Mouse (Mus musculus) liver, embryonic 16.5 days (tissue): ENCODE data around the gene Dvl2. TPM values are rescaled to one million over a fixed set of nuclear protein-coding genes. Genes with fewer than 3 reads are reported as not detected.
A peak's percentile ranks its signal among the peaks of the same experiment; 100 is the strongest.
"Not testable (repeated sequence)": the region's sequence is repeated elsewhere in the genome, so short reads cannot be mapped to it uniquely, and the experiment has no call there.

Experiments used
- ATAC-seq: fragments of 200-750 bp; cut with Nextera tagmentation; 2 replicates; pipeline ENCODE4 v1.8.0; 2017; ENCODE audit warnings: low read depth, mild to moderate bottlenecking, moderate number of reproducible peaks, moderate library complexity
- H3K27ac ChIP-seq: fragments of 300-500 bp; sonication (generic); 2 replicates; pipeline ENCODE4 v1.5.1; 2014; ENCODE audit warnings: mild to moderate bottlenecking, low read length
- H3K27me3 ChIP-seq: fragments of 300-500 bp; sonication (generic); 2 replicates; pipeline ENCODE4 v1.6.1; 2014; ENCODE audit warnings: low read depth, low read length, mixed read lengths; ENCODE audit not compliant: control insufficient read depth, insufficient read depth
- H3K36me3 ChIP-seq: fragments of 300-500 bp; sonication (generic); 2 replicates; pipeline ENCODE4 v1.6.1; 2014; ENCODE audit warnings: mild to moderate bottlenecking; ENCODE audit not compliant: control insufficient read depth, insufficient read depth
- H3K4me1 ChIP-seq: fragments of 300-500 bp; sonication (generic); 2 replicates; pipeline ENCODE4 v1.6.1; 2014; ENCODE audit warnings: low read depth, low read length, mixed read lengths; ENCODE audit not compliant: control insufficient read depth
- H3K4me2 ChIP-seq: fragments of 300-500 bp; sonication (generic); 2 replicates; pipeline ENCODE4 v1.6.1; 2014; ENCODE audit warnings: low read depth, low read length, mixed read lengths
- H3K4me3 ChIP-seq: fragments of 300-500 bp; sonication (generic); 2 replicates; pipeline ENCODE4 v1.5.1; 2014; ENCODE audit warnings: low read depth, mild to moderate bottlenecking, low read length
- H3K9ac ChIP-seq: fragments of 300-500 bp; sonication (generic); 2 replicates; pipeline ENCODE4 v1.6.1; 2014; ENCODE audit warnings: low read depth, low read length
- H3K9me3 ChIP-seq: fragments of 300-500 bp; sonication (generic); replicated peaks from 2 replicates; pipeline ENCODE4 v1.6.1; 2016; ENCODE audit warnings: low read length; ENCODE audit not compliant: control insufficient read depth
- WGBS: fragments of 180-500 bp; shearing (Covaris S2); extraction: QIAGEN DNeasy Blood & Tissue Kit; methylation state at CpG from one replicate; pipeline ENCODE4 v1.1.7; 2014; ENCODE audit not compliant: insufficient replicate concordance; 5-methylcytosine and 5-hydroxymethylcytosine counted together
- polyA plus RNA-seq: library from polyadenylated mRNA; unstranded; fragments of >200 nt; fragmentation: Nextera tagmentation; extraction: Ambion mirVana; gene quantifications from 2 replicates; pipeline ENCODE4 v1.2.1, GENCODE M21; 2015

Dvl2 gene
- polyA plus RNA-seq: 4.4 and 5.1 TPM in 2 replicates

DNA sequence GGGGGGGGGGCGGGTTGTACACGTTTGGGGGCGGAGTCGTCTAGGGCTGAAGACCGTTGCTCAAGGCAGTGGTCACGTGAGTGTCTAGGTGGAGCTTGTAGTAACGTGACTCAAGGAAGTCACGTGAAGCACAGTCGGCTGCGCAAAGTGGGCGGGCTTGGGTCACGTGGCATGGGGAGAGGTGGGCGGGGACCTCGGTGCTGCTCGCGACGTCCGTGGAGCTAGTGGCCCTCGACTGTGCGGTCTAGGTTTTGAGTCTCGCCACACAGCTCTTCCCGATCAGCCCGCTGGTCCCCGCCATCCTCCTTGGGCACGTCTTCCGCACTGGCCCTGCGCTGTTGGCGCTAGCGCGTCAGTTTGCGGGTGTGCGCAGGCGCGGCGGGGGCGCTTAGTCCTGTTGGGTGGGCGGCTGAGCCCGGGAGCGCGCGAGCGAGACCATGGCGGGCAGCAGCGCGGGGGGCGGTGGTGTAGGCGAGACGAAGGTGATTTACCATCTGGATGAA lies at the start of gene Dvl2:
Gene Dvl2 (plus strand): TSS at position 200 of the 503 bp plus-strand sequence.
- H3K4me2 ChIP-seq: peak within 1 kb of the TSS; percentile 100
- H3K9ac ChIP-seq: peak within 1 kb of the TSS; percentile 76
- H3K27ac ChIP-seq: peak within 1 kb of the TSS; percentile 83
- H3K36me3 ChIP-seq: peaks cover 20% of the 10 kb centered on the region
- H3K27me3 ChIP-seq: no peaks in the 10 kb centered on the region
- peak; percentile 19 for ATAC-seq
- WGBS: under 1% methylated on average over 48 of the region's 48 CpGs
- no peaks in the 10 kb centered on the region for H3K9me3 ChIP-seq
- H3K4me3 ChIP-seq: peak within 1 kb of the TSS; percentile 76
- peaks cover 40% of the 10 kb centered on the region for H3K4me1 ChIP-seq

DNA sequence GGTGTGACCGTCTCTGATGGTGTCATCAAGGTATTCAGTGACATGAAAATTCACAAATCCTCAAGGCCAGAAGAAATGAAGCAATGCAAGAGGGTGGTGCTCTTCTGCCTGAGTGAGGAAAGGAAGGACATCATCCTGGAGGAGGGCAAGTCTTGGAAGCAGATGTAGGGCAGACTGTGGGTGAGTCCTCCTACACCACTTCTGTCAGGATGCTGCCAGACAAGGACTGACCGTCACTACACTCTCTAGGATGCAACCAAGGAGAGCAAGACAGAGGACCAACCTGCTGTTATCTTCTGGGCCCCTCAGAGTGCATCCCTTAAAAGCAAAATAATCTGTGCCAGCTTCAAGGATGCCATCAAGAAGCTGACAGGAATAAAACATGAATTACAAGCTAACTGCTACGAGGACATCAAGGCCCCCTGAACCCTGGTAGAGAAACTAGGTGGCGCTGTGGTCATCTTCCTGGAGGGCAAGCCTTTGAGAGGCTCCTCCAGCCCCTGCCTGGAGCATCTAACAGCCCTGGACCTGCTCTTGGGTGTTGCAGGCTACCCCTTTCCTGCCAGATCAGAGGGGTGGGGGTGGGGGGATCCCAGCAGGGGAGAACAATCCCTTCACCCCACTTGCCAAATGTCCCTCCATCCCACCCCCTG lies 49.5 kb upstream of the Dvl2 start:
- H3K27me3 ChIP-seq: peaks cover 2% of the 10 kb centered on the region; the same call in 1 of the 2 replicates
- 35% methylated on average over 4 of the region's 4 CpGs for WGBS
- H3K27ac ChIP-seq: no peak overlapping the region
- H3K9me3 ChIP-seq: no peaks in the 10 kb centered on the region
- H3K4me2 ChIP-seq: no peak overlapping the region
- no peak overlapping the region for H3K9ac ChIP-seq
- H3K36me3 ChIP-seq: no peaks in the 10 kb centered on the region
- ATAC-seq: no peak
- peaks cover 19% of the 10 kb centered on the region for H3K4me1 ChIP-seq
- no peak overlapping the region for H3K4me3 ChIP-seq

DNA sequence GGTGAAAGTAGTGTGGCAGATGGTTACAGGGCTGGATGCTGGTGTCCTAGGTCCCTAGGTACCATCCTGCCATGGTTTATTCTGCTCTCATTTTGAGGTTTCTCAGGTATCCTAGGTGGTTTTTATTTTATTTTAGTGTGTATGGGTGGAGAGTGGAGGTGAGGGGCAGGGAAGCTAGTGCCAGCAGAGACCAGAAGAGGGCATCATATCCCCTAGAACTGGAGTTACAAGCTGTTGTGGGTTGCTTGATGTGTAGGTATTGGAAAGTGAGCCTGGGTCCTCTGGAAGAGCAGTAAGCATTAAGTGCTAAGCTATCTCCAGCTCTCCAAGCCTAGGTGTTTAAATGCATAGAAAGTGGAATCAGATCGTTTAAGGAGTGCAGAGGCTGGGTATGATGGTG lies 48.1 kb upstream of the Dvl2 start:
- H3K4me1 ChIP-seq: peaks cover 16% of the 10 kb centered on the region
- H3K27ac ChIP-seq: no peak overlapping the region
- no peak overlapping the region for H3K4me2 ChIP-seq
- no peaks in the 10 kb centered on the region for H3K36me3 ChIP-seq
- WGBS: 31% methylated on average over 1 of the region's 1 CpGs
- H3K4me3 ChIP-seq: no peak overlapping the region
- H3K9me3 ChIP-seq: no peaks in the 10 kb centered on the region
- no peak overlapping the region for H3K9ac ChIP-seq
- peaks cover 2% of the 10 kb centered on the region; the same call in 1 of the 2 replicates for H3K27me3 ChIP-seq
- ATAC-seq: no peak

- no peak for ATAC-seq
- 32% methylated on average over 11 of the region's 11 CpGs for WGBS
- Histone ChIP-seq H3K9ac (no peak overlapping the region), H3K4me2 (no peak overlapping the region), H3K9me3 (no peaks in the 10 kb centered on the region), H3K4me1 (peaks cover 8% of the 10 kb centered on the region), H3K27ac (no peak overlapping the region), H3K27me3 (peaks cover 2% of the 10 kb centered on the region; the same call in 1 of the 2 replicates), H3K4me3 (no peak overlapping the region), H3K36me3 (no peaks in the 10 kb centered on the region)
These were observed 47.0 kb upstream of the Dvl2 start for GRCm38 (mm10) chr11:69953267-69953915.

- not testable (repeated sequence) for H3K4me3 ChIP-seq, H3K9me3 ChIP-seq, H3K27ac ChIP-seq, H3K27me3 ChIP-seq, H3K36me3 ChIP-seq, H3K9ac ChIP-seq, H3K4me2 ChIP-seq, ATAC-seq, H3K4me1 ChIP-seq
- 64% methylated on average over 4 of the region's 4 CpGs for WGBS
These were observed 44.8 kb upstream of the Dvl2 start for GRCm38 (mm10) chr11:69955618-69956017.

DNA sequence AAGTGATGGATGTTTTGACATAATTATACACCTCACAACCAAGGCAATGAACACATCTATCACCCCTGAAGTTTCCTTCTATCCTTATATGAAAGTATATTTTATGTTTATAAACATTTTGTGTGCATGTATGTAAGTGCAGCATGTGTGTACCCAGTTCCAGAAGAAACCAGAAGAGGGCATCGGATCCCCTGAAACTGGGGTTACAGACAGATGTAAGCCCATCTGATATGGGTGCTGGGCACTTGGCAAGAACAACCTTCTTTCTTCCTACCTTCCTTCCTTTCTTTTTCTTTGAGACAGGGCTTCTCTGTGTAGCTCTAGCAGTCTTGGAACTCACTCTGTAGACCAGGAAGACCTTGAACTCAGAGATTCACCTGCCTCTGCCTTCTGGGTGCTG lies 44.2 kb upstream of the Dvl2 start:
- Histone ChIP-seq H3K4me3 (no peak overlapping the region), H3K27me3 (peaks cover 4% of the 10 kb centered on the region; the same call in 1 of the 2 replicates), H3K27ac (no peak overlapping the region), H3K4me2 (no peak overlapping the region), H3K9ac (no peak overlapping the region), H3K36me3 (no peaks in the 10 kb centered on the region), H3K4me1 (no peaks in the 10 kb centered on the region), H3K9me3 (no peaks in the 10 kb centered on the region)
- no peak for ATAC-seq
- WGBS: 52% methylated on average over 1 of the region's 1 CpGs

GRCm38 (mm10) chr11:69960616-69961015 lies 39.8 kb upstream of the Dvl2 start:
- no peaks in the 10 kb centered on the region for H3K9me3 ChIP-seq
- no peak overlapping the region for H3K4me3 ChIP-seq
- H3K4me2 ChIP-seq: no peak overlapping the region
- ATAC-seq: no peak
- peaks cover 4% of the 10 kb centered on the region for H3K4me1 ChIP-seq
- H3K36me3 ChIP-seq: no peaks in the 10 kb centered on the region
- H3K9ac ChIP-seq: no peak overlapping the region
- H3K27me3 ChIP-seq: peaks cover 41% of the 10 kb centered on the region
- no peak overlapping the region for H3K27ac ChIP-seq
- WGBS: 33% methylated on average over 5 of the region's 5 CpGs

DNA sequence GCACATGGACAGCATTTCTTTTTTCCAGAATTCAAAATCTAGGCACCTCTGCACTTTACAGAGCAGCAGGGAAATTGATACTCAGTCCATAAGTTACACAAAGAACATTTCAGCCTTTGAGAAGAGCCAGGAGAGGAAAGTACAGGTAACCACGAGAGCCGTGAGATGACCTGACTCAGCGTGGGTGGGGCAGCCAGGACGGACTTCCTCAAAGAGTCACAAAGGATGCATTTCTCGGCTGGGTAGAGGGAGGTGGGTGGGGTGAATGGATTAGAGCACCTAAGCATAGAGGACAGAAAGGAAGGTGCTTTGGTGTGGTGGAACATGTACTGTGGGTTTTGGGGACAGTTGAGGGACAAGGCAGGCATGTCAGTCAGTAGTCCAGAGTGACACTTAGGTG lies 38.6 kb upstream of the Dvl2 start:
- Histone ChIP-seq H3K36me3 (no peaks in the 10 kb centered on the region), H3K9ac (no peak overlapping the region), H3K27me3 (peaks cover 54% of the 10 kb centered on the region), H3K9me3 (no peaks in the 10 kb centered on the region), H3K4me3 (no peak overlapping the region), H3K27ac (no peak overlapping the region), H3K4me2 (no peak overlapping the region), H3K4me1 (peaks cover 13% of the 10 kb centered on the region)
- WGBS: 7% methylated on average over 5 of the region's 5 CpGs
- no peak for ATAC-seq

GRCm38 (mm10) chr11:69964650-69965270 lies 35.6 kb upstream of the Dvl2 start, which contains the start of gene Cldn7:
Cldn7 (plus strand) TSS chr11:69964779.
- peak within 1 kb of the TSS; percentile 34; the same call in 1 of the 2 replicates for H3K4me3 ChIP-seq
- H3K27me3 ChIP-seq: peaks cover 62% of the 10 kb centered on the region
- no peak for ATAC-seq
- H3K4me2 ChIP-seq: peak within 1 kb of the TSS; percentile 41
- no peaks in the 10 kb centered on the region for H3K9me3 ChIP-seq
- no peak within 1 kb of the TSS for H3K9ac ChIP-seq
- peaks cover 4% of the 10 kb centered on the region; the same call in 1 of the 2 replicates for H3K36me3 ChIP-seq
- no peak within 1 kb of the TSS for H3K27ac ChIP-seq
- H3K4me1 ChIP-seq: peaks cover 14% of the 10 kb centered on the region
- WGBS: 10% methylated on average over 24 of the region's 24 CpGs
